Mouse (Mus musculus) thymus, postnatal 0 days (tissue): ENCODE results near the gene Teddm1b. TPM values are rescaled to one million over a fixed set of nuclear protein-coding genes. Genes with fewer than 3 reads are reported as not detected.

Experiments used
- DNase-seq: peaks from one replicate; pipeline ENCODE4 v3.0.0-alpha.2; 2015; ENCODE audit warnings: low spot score
- microRNA-seq: library from miRNA; unstranded; fragments of <30 nt; microRNA quantifications from one replicate; pipeline ENCODE4, GENCODE M21; 2016; ENCODE audit warnings: borderline number of aligned reads
- polyA plus RNA-seq: library from polyadenylated mRNA; unstranded; fragments of >200 nt; fragmentation: Nextera tagmentation; extraction: Ambion mirVana; gene quantifications from 2 replicates; pipeline ENCODE4 v1.2.1, GENCODE M21; 2015

The Teddm1b gene
- polyA plus RNA-seq, 1 experiment from 2014 or later = 0.27 TPM

DNA sequence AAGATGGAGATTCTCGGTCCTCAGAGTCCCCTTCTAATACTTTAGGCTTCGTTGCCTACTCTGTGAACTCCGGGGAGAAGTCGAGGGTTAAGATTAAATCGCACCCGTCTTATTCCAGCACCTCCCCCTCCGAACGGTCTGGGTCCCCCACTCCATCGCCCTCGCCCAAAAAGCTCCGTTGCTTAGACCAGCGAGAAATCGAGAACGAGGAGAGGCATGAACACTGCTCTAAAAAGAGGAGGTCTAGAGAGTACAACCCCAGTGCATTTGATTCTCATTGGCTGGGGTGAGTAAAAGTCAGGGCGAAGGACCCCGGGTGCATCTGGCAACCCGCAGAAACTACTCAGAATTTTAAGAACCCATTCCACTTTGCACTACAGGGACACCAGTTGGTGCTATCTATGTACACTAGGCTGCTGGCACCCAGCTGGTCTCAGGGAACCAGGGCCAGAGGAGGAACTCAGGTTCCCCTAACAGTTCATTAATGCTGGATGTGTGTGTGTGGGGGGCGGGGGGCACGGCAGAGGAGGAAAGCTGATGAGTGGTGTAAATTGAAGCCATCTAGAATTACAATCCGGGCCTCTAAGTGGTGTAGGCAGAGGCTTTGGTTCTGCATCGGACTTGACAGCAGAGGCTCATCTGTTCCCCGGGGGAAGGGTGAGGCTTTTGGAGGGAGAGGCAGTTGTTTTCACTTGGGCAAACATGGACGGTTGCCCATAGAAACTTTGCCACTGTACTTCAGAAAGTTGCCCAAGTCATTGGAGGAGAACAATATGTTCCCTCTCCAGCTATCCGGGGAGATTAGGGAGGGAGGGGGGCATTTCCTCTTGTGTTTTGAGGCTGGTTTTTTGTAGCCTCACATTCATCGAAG is 26.9 kb downstream of the Teddm1b start:
- DNase-seq = peak; percentile 14

DNA sequence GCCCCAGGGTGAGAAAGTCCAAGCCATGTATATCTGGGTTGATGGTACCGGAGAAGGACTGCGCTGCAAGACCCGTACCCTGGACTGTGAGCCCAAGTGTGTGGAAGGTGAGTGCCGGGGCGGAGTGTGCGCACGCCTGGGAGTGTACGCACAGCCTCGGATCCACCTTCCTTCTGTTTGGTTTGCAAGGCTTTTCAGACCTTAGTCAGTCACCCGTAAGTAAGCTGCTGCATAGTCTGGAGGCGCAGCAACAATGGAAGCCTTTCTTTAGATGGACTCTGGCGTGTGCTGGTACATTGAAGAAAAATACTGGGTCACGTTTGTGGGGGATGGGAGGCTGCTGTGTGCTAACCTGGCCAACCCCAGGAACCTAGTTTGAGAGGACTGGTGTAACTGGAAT is 28.9 kb downstream of the Teddm1b start:
- no peak for DNase-seq

DNA sequence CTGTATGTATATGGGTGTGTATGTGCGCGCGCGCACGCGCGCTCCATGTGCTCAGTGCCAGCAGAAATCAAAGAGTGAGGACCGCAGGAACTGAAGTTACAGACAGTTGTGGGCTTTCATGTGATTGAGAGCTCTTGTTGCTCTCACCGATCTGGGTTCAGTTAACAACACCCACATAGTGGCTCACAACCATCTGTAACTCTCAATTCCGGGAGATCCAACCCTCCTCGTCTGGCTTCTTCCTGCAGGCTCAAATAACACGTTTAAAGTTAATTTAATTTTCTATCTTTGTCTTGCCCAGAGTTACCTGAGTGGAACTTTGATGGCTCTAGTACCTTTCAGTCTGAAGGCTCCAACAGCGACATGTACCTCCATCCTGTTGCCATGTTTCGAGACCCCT is 30.1 kb downstream of the Teddm1b start:
- no peak for DNase-seq

DNA sequence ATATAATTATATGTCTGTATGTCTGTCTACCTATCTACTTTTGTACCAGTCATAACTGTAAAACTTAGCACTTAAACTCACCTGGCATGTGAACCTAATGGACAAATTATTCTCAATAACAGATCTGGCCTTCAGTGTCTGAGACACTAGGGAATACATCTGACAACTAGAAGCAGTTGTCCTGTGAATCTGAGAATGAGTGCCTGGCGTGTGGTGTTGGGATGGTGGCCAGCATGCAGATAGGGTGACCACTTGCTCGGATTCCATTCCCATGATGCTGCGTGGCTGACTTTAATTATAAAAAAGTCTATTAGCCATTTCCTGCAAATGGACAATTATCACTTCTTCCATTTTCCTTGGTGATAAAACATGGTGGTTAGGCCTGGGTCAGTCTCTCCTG is 31.7 kb downstream of the Teddm1b start:
- DNase-seq = no peak

DNA sequence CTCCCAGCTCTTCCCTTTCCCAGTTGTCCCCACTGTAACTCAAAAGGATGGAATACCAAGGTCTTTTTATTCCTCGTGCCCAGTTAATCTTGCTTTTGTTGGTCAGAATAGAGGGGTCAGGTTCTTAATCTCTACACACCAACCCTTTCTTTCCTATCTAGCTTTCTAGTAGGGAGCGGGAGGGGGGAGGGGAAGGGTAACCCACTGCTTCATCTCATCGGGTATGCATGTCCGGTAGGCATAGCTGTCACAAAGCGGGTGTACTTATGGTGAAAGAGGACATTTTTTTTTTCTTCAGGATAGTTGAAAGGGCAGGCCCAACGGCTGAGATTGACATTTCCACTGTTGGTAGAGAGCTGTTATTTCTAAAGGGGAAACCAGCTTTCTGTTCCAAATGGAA is 34.1 kb downstream of the Teddm1b start:
- no peak for DNase-seq

DNA sequence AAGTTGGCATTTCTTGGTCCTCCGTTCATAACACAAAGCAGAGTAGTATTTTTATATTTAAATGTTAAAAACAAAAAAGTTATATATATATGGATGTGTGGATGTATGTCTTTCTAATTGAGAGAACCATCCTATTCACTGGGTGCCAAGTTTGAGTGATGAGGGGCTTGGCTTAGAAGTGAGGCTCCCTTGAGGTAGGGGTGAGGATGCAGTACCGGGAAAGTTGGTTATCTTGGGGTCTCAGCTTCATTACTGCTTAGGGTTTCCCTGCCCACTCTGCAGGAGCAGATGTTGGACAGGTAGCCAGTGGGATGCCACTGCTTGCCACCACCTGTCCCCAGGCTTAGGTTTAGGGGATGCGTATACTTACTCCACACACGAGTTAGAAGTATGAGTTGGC is 34.6 kb downstream of the Teddm1b start:
- no peak for DNase-seq

DNA sequence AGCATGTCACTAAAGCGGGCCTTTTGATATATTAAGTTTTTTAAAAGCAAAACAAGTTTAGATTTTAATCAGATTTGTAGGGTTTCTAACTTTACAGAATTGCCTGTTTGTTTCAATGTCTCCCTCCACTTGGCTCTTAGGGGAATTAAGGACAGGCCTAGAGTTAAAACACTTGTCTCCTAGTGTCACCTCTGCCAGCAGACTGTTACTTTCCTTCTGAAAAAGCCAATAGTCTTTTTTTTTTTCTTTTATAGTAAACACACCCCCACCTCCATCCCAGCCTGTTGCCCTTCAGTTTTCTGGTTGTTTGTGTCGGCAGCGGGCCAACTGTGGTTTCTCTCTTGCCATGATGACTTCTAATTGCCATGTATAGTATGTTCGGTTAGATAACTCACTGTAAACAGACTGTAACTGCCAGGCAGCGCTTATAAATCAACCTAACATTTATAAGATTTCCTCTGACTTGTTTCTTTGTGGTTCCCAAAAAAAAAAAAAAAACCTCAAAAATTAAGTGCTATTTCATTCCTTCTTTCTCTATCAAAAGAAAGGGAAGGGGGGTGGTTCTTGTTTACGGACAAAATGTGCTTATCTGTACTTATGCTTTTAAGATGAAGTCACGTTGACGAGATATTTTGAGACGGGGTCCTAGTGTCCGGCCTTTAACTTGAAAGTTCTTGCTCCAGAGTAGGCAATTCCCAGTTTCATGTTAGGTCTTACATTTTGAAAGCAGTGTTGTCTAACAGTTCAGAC is 35.2 kb downstream of the Teddm1b start:
- DNase-seq = no peak

DNA sequence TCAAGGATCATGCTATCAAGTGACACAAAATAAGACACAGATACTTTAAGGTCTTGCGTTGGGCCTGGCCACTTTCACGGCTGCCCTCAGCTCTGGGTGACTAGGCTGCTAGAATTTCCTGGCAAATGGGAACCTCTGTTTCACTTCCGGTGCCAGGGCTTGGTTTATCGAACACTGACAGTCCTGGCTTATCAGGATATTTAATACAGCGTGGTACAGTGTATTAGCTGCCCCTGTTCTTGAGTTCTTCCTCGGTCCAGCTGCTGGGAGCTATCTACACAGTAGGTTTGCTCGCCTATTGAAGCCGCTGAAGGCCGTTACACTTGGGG is 35.8 kb downstream of the Teddm1b start:
- DNase-seq = no peak

DNA sequence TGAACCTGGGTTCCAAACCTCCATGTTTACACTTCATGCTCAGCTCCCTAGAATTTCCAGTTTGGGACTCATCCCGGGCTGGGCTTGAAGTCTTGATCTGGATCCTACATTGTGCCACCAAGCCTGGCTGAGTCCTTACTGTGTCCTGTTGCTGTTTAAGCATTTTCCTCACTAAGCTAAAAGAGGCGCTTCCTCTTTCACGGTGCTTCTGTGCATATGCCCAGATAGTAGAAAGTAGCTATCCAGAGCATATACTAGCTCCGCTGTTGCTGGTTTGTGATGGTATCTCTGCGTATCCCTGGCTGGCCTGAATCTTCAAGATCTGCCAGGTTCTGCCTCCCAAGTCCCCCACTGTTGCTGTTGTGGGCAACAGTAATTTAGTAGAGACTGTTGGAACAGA is 36.3 kb downstream of the Teddm1b start:
- DNase-seq = no peak

DNA sequence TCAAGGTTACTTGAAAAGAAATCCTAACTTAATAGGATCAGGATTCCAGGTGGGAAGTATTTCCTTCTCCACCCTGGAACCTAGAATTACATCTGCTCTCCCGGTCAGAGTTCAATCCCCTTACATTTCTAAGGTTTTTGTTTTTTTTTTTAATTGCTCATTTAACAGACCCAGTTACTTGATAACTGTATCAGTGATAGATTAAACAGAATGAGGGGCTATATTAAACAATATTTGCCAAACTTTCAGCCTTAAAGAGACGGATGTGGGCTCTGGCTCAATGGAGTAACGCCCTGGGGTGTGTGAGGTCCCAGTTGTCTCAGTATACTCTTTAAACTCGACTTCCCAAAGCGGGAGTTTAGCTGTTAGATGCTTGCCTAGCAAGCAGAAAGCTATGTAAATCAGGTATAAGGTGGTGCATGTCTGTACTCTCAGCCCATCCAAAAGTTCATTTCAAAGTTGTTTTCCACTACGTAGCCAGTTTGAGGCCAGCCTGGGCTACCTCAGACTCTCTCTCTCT is 37.2 kb downstream of the Teddm1b start:
- no peak for DNase-seq

DNA sequence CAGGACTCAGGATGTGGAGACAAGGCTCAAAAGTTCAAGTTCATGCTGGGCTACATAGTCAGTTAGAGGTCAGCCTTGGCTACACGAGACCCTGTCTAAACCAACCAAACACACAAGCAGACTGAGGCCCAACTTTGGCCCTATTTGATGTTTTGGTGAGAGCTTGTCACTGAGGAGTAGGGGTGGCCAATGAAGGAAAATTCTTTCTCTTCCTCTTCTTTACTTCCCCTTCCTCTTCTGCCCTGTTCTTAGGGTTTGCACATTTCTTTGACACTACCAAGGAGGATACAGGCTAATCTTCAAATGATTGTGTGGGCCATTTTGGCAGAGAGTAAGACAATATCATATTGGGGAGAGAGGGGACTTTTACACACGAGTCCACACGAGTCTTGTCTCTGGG is 39.7 kb downstream of the Teddm1b start:
- DNase-seq = no peak

DNA sequence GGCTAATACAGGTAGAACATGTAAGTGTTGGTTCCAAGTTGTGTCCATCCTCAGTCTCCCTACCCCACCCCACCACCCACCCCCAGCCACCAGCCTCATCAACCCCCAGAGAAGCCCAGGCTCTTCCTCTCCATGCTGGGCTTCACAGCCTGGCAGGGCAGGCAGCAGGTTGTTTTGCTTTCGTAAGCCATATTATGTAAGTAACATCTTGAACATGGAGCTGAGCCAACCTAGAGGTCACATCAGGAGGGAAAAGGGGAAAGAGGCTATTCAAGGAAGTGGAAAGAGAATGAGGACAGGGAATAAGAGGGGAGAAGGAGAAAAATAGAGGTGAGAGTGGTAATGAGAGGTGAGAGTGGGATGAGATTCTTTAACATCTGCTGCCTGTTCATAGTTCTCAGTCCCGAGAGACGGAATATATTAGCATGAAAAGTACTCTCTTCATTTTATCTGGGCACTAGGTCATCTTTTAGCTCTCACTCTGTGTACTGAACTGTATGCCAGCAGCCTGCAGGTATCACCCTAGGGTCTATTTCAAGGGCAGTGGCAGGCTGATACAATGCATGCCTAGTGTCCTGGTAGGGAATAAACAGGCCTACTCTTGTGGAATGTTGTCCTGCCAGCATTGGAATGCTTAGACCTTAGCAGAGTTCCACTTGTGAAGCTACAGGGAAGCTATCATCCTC is 44.5 kb downstream of the Teddm1b start:
- DNase-seq = no peak

DNA sequence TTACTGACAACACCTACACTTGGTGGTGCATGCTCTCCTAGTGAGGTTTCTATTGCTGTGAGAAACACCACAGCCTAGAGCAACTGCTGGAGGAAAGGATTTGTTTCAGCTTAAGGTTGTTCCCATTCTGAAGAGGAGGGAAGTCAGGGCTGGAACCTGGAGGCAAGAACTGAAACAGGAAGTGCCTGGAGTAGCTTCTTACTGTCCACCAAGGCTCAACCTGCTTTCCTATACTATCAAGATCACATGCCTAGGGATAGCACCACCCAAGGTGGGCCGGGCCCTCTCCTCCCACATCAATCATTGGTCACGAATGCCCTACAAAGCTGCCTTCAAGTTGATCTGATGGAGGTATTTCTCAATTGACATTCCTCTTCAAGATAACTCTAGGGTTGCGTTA is 47.5 kb downstream of the Teddm1b start:
- no peak for DNase-seq

DNA sequence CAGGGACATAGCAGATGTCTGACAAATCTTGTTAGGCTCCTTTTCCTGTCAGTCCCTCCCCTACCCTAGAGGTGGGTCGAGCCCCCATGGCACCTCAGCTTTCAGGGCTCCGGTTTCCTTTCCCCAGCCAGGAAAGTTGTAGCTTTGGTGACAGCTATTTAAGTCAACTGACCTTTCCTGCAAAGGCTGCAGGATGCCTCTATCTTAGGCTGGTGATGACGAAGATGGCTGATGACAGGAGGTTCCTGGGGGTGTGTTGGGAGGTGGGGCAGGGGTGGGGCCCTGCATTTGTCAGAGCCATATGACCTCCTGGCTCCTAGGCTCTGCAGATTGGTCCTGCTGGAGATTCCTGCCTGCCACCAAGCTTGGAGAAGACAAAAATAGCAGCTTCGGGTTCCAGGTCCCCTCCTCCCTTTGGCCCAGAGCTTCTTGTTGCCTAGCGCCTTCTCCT is 48.5 kb downstream of the Teddm1b start:
- no peak for DNase-seq

DNA sequence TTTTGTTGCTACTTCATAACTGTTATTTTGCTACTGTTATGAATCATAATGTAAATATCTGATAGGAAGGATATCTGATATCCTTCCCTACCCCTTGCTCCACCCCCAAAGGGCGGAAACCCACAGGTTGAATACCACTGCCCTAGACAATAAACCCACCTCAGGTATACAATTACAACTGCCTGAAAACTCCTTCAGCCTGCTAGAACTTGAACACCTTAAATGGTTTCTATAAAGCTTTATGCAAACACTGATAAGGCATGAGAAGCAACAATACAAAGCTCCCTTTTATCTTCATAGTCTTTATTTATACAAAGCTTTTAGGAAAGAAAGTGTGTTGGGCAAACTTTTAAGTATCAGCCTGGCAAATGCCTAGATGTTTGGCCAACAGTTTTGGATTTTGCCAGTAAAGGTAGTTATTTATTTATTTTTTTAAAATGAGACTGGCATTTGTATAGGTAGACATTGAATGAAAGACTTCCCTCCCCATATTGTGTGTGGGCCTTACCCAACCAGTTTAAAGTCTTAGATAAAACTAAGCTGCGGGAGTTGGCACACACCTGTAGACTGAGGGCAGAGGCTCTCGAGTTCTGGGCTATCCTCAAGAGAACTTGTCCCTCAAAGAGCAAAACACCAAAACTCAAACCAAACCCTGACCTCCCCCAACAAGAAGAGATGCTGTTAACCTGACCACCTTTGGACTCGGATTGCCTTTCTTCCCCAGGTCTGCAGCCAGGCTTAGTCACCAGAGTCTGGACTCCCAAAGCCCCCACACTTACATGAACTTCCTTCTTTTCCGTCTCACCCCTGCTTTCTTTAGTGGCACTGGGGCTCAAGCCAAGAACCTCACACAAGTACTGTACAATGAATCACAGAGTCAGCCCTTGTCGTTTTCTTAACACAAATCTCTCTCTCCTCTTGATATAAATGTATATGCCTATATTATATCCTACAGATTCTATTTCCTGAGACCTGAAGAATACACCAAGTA is 50.5 kb downstream of the Teddm1b start:
- no peak for DNase-seq

Small RNA genes within 50 kb of the gene (microRNA-seq; reads per million reads assigned to microRNA genes)
- gene Mir8114 = 27.1 reads per million, percentile 31 among the genes with 10 or more reads in this experiment

Other genes starting within 250 kb of the Teddm1b start
- gene Rgs8, start 221.3 kb upstream of the Teddm1b start, polyA plus RNA-seq = 0.14 and 0.35 TPM in 2 replicates
- gene Rgs16, start 134.0 kb upstream of the Teddm1b start, polyA plus RNA-seq = 4.1 and 4.3 TPM in 2 replicates
- gene Rnasel, start 124.9 kb upstream of the Teddm1b start, polyA plus RNA-seq = 13.7 and 22.1 TPM in 2 replicates
- 0.50 and 0.82 TPM in 2 replicates for gene Rgsl1, start 30.2 kb upstream of the Teddm1b start, polyA plus RNA-seq
- not detected in 2 replicates for gene Teddm1a, start 17.4 kb downstream of the Teddm1b start, polyA plus RNA-seq
- 111 and 119 TPM in 2 replicates for gene Glul, start 25.6 kb downstream of the Teddm1b start, polyA plus RNA-seq
- gene Teddm2, start 25.9 kb downstream of the Teddm1b start, polyA plus RNA-seq = 0.77 and 1.3 TPM in 2 replicates